Mouse (Mus musculus) midbrain, embryonic 11.5 days (tissue): ENCODE measurements around the gene Kif5a. TPM values are rescaled to one million over a fixed set of nuclear protein-coding genes. Genes with fewer than 3 reads are reported as not detected.
A peak's percentile ranks its signal among the peaks of the same experiment; 100 is the strongest.

Experiments used
- ATAC-seq: fragments of 200-750 bp; cut with Nextera tagmentation; 2 replicates; pipeline ENCODE4 v1.8.0; 2017; ENCODE audit warnings: moderate TSS enrichment, moderate library complexity; ENCODE audit not compliant: low FRiP score
- DNase-seq: peaks from one replicate; pipeline ENCODE4 v3.0.0; 2015; ENCODE audit warnings: low spot score; ENCODE audit errors: missing footprints
- H3K27ac ChIP-seq: fragments of 300-500 bp; sonication (generic); 2 replicates; pipeline ENCODE4 v1.5.1; 2014; ENCODE audit warnings: low read depth, low read length
- H3K27me3 ChIP-seq: fragments of 300-500 bp; sonication (generic); 2 replicates; pipeline ENCODE4 v1.6.1; 2014; ENCODE audit warnings: mild to moderate bottlenecking, low read length, moderate library complexity, mixed read lengths; ENCODE audit not compliant: control insufficient read depth, insufficient read depth
- H3K36me3 ChIP-seq: fragments of 300-500 bp; sonication (generic); 2 replicates; pipeline ENCODE4 v1.6.1; 2014; ENCODE audit warnings: mild to moderate bottlenecking, low read length, moderate library complexity, mixed read lengths; ENCODE audit not compliant: control insufficient read depth, insufficient read depth
- H3K4me1 ChIP-seq: fragments of 300-500 bp; sonication (generic); 2 replicates; pipeline ENCODE4 v1.6.1; 2014; ENCODE audit warnings: low read length; ENCODE audit not compliant: control insufficient read depth, insufficient read depth
- H3K4me2 ChIP-seq: fragments of 300-500 bp; sonication (generic); 2 replicates; pipeline ENCODE4 v1.6.1; 2014; ENCODE audit warnings: mild to moderate bottlenecking, moderate library complexity
- H3K4me3 ChIP-seq: fragments of 300-500 bp; sonication (generic); 2 replicates; pipeline ENCODE4 v1.5.1; 2014; ENCODE audit warnings: low read depth, low read length
- H3K9ac ChIP-seq: fragments of 300-500 bp; sonication (generic); 2 replicates; pipeline ENCODE4 v1.6.1; 2014; ENCODE audit warnings: low read length
- H3K9me3 ChIP-seq: fragments of 300-500 bp; sonication (generic); 2 replicates; pipeline ENCODE4 v1.6.1; 2016; ENCODE audit warnings: low read length; ENCODE audit not compliant: control insufficient read depth
- WGBS: fragments of 180-500 bp; shearing (Covaris S2); extraction: QIAGEN DNeasy Blood & Tissue Kit; methylation state at CpG from one replicate; pipeline ENCODE4 v1.1.7; 2014; 5-methylcytosine and 5-hydroxymethylcytosine counted together
- polyA plus RNA-seq: library from polyadenylated mRNA; unstranded; fragments of >200 nt; fragmentation: Nextera tagmentation; extraction: Ambion mirVana; gene quantifications from 2 replicates; pipeline ENCODE4 v1.2.1, GENCODE M21; 2014

Gene Kif5a
- polyA plus RNA-seq, 1 experiment from 2014 or later, result 26.3 TPM

DNA sequence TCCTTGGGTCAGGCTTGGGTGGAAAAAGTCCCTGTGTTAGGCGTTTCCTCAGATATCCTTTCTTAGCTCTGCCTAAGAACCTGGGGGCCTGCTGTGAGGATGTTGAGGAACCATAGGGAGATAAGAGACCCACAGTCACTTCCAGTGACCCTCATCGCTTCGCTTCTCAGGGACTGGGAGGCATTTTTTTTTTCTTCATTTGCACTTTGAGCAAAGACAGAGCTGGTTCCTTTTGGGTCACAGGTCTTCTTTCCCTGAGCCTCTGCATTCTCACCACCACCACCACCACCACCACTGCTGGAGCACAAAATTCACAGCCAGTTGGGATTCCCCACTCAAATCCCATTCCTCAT lies 82.5 kb downstream of the Kif5a start:
- Histone ChIP-seq H3K4me1 (peaks cover 12% of the 10 kb centered on the region), H3K27me3 (peaks cover 49% of the 10 kb centered on the region), H3K9me3 (no peaks in the 10 kb centered on the region), H3K27ac (no peak overlapping the region), H3K36me3 (no peaks in the 10 kb centered on the region), H3K4me2 (no peak overlapping the region), H3K9ac (no peak overlapping the region), H3K4me3 (no peak overlapping the region)
- 6% methylated on average over 3 of the region's 3 CpGs for WGBS
- no peak for ATAC-seq
- no peak for DNase-seq

GRCm38 (mm10) chr10:127179871-127180694 lies 83.1 kb downstream of the Kif5a start, which contains the start of gene Slc26a10:
Gene Slc26a10, minus strand, starts transcription at chr10:127180645.
- ATAC-seq, result no peak

DNA sequence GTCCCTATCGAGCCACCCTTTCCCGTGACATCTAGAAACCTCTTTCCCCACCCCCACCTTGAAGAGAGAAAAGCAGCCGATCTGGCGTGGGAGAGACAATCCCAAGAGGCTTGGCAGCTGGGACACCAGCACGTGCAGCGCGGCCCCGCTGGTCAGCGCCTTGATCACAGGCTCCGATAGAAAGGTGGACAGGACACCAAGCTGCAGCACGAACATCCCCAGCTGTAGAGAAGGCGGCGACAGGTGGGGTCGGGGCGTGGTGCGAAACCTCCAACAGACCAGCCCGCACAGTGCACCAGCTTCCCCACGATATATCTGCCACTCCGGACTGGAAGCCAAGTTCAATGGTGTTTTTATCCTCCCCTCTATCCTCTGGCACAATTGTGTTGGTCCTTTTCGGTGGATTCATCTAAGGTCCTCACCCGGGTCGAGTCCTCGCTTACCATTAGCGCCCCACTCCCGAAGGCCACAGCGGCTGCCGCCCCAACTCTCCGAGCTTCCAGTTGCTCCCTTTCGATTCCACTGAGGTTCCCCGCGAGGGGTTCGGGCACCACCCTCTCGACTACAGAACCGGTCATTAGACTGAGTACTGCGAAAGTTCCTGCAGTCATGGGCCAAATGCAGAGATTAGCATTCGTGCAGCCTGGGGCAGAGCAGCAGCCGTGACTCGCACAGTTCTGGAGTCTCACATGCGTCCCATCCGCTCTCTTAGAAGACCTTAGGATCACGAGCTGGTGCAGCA lies 84.7 kb downstream of the Kif5a start:
- WGBS, result 4% methylated on average over 41 of the region's 41 CpGs
- peak overlapping the region; percentile 21 for H3K4me3 ChIP-seq
- H3K9ac ChIP-seq, result no peak overlapping the region
- H3K27ac ChIP-seq, result no peak overlapping the region
- no peaks in the 10 kb centered on the region for H3K9me3 ChIP-seq
- ATAC-seq (no peak; the same call in 1 of the 2 replicates), DNase-seq (peak; percentile 92)
- H3K27me3 ChIP-seq, result peaks cover 49% of the 10 kb centered on the region
- peaks cover 12% of the 10 kb centered on the region for H3K4me1 ChIP-seq
- peak overlapping the region; percentile 50 for H3K4me2 ChIP-seq
- no peaks in the 10 kb centered on the region for H3K36me3 ChIP-seq

More at GRCm38 (mm10) chr10:127179871-127180694, 83.1 kb downstream of the Kif5a start, which contains the start of gene Slc26a10:
- H3K4me3 ChIP-seq, result no peak within 1 kb of the TSS
- H3K4me2 ChIP-seq, result peak within 1 kb of the TSS; percentile 28; the same call in 1 of the 2 replicates
- peak; percentile 91 for DNase-seq
- H3K27ac ChIP-seq, result no peak within 1 kb of the TSS
- H3K4me1 ChIP-seq, result peaks cover 12% of the 10 kb centered on the region
- peaks cover 49% of the 10 kb centered on the region for H3K27me3 ChIP-seq
- no peak within 1 kb of the TSS for H3K9ac ChIP-seq
- WGBS, result 1% methylated on average over 34 of the region's 34 CpGs
- H3K9me3 ChIP-seq, result no peaks in the 10 kb centered on the region
- no peaks in the 10 kb centered on the region for H3K36me3 ChIP-seq

- peak; percentile 99 for DNase-seq
- H3K9me3 ChIP-seq, result no peaks in the 10 kb centered on the region
- H3K4me2 ChIP-seq, result peak overlapping the region; percentile 50
- H3K27me3 ChIP-seq, result peaks cover 49% of the 10 kb centered on the region
- peak overlapping the region; percentile 21 for H3K4me3 ChIP-seq
- 1% methylated on average over 23 of the region's 23 CpGs for WGBS
- no peak overlapping the region for H3K27ac ChIP-seq
- peak; percentile 71 for ATAC-seq
- H3K9ac ChIP-seq, result no peak overlapping the region
- H3K36me3 ChIP-seq, result no peaks in the 10 kb centered on the region
- peaks cover 12% of the 10 kb centered on the region for H3K4me1 ChIP-seq
Observed at GRCm38 (mm10) chr10:127177719-127178118, 85.4 kb downstream of the Kif5a start.

- WGBS, result 18% methylated on average over 9 of the region's 9 CpGs
- no peak for ATAC-seq
- no peak overlapping the region for H3K4me2 ChIP-seq
Observed at GRCm38 (mm10) chr10:127177235-127177634, 85.9 kb downstream of the Kif5a start.

DNA sequence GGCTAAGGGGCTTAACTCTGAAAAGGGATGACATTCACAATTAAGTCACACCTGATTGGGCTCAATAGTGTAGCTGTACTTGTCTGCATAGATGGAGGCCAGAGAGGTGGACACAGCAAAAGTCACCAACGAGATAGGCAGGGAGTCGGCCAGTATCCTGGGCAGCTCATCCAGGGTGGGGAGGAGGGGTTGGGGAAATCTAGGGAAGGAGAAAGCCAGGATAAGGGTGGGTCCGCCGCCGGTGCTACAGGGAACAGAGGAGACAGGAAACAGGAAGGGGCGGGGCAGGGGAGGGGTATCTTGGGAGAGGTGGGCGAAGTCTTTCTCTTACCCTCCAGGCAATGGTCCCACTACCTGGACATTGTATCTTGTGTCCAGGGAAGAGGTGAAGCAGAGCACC lies 86.4 kb downstream of the Kif5a start:
- H3K9ac ChIP-seq, result no peak overlapping the region
- peak; percentile 82 for DNase-seq
- peaks cover 50% of the 10 kb centered on the region for H3K27me3 ChIP-seq
- no peaks in the 10 kb centered on the region for H3K9me3 ChIP-seq
- 7% methylated on average over 7 of the region's 7 CpGs for WGBS
- no peak for ATAC-seq
- no peaks in the 10 kb centered on the region for H3K36me3 ChIP-seq
- peaks cover 12% of the 10 kb centered on the region for H3K4me1 ChIP-seq
- no peak overlapping the region for H3K27ac ChIP-seq
- H3K4me2 ChIP-seq, result no peak overlapping the region
- H3K4me3 ChIP-seq, result no peak overlapping the region

More at GRCm38 (mm10) chr10:127177235-127177634, 85.9 kb downstream of the Kif5a start:
- no peak overlapping the region for H3K4me3 ChIP-seq
- H3K9me3 ChIP-seq, result no peaks in the 10 kb centered on the region
- H3K36me3 ChIP-seq, result no peaks in the 10 kb centered on the region
- no peak overlapping the region for H3K27ac ChIP-seq
- DNase-seq, result no peak
- no peak overlapping the region for H3K9ac ChIP-seq
- peaks cover 12% of the 10 kb centered on the region for H3K4me1 ChIP-seq
- H3K27me3 ChIP-seq, result peaks cover 49% of the 10 kb centered on the region

- H3K36me3 ChIP-seq, result no peaks in the 10 kb centered on the region
- H3K9ac ChIP-seq, result no peak overlapping the region
- peak; percentile 83 for DNase-seq
- peaks cover 54% of the 10 kb centered on the region for H3K27me3 ChIP-seq
- no peak overlapping the region for H3K4me3 ChIP-seq
- no peak for ATAC-seq
- H3K4me1 ChIP-seq, result peaks cover 12% of the 10 kb centered on the region
- no peaks in the 10 kb centered on the region for H3K9me3 ChIP-seq
- H3K4me2 ChIP-seq, result no peak overlapping the region
- no peak overlapping the region for H3K27ac ChIP-seq
- 42% methylated on average over 3 of the region's 3 CpGs for WGBS
Observed at GRCm38 (mm10) chr10:127176228-127176627, 86.9 kb downstream of the Kif5a start.
